Mouse (Mus musculus) heart, adult 11 months (tissue): ENCODE results near the gene Asic2.

Source experiments
- DNase-seq: peaks from one replicate; pipeline ENCODE4 v3.0.0; 2022

Asic2 gene

DNA sequence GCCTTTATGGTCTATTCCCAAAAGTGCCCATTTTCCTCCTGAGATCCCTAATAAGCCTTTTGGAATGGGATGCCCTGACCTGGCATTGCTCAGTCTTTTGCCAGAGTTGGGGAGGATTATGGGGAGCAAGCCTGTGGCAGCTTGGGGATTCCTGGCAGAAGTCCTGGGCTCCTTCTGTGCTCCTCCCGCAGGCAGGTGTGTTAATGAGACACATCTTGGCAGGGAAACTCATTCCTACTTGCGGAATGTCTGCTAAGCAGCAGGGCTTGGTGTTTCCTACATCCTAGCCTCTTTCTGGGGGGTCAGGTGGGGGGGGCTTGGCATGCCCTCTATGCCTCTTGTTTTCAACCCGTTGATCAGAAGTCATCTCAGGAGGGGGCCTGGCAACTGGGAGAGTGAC, 1081.2 kb downstream of the Asic2 start:
- DNase-seq, result no peak

DNA sequence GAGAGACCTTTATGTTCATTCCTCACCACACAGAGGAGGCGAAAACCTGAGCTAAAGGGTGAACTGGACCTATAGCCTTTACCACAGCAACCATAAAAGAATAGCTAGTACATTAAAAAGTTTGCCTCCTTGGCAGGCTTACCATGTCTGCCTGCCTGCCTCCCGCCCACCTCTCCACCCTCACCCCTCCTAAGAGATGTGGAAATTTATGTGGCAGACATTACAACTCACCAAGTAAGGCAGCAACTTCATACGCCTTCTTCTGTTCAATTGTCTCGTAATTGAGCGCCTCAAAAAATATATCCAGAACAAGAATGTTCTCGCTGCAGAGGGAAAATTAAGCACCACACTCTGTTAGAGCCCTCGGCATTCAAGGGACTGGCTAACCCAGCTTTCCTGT, 1081.9 kb downstream of the Asic2 start:
- no peak for DNase-seq

DNA sequence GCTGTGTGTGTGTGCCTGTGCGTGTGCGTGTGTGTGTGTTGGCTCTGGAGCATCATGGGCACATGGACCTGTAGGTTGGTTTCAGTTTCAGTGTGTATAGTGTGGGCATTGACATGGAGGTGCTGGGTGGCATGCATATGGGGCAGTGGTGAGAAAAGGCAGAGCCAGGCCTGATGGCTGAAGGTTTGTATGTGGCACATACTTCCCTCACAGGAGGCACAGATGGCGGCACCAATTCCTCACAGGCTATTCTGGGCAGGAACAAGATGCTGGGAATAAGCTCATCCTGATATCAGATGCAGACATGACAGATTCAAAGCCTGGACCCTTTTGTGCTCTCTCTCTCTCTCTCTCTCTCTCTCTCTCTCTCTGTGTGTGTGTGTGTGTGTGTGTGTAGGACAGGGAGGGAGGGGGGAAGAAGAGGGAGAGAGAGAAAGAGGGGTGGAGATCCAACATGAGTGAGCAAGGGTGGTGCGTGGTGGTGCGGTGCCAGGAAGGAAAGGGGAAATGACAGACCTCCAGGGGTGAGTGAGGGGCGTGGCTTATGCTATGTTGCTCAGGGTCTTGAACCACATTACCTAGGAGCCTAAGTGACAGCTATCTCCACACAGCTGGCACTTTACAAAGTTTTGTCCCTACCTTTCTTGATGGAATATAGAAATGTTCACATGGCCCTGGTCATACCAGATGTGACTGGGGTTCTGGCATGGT, 1083.6 kb downstream of the Asic2 start:
- DNase-seq, result no peak

DNA sequence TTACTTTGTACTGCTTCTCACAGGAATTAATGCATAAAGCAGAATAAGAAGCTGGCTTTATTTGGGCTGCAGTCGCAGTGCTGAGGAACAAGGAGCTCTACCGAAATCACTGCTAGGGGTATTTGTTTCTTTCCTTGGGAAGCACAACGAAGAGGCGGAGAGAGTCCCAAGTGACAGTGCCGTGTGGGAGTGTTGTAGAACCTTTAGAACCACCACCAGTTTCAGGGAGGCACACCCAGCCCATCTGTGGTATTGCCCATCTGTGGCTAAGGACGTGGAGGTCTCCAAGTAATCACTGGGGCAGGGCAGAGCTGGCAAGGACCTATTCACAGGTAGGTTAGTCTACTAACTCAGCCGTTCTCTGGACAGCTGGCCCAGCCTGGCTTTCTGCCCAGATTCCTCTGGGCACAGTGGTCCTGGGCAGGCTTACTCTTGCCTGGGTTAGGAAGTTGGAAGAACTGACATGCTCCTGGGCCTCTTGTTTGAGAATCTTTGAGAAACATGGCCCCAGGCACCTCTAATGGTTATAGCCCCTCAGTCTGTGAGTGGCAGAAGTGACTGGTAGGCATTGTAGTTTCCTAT, 1085.9 kb downstream of the Asic2 start:
- no peak for DNase-seq

DNA sequence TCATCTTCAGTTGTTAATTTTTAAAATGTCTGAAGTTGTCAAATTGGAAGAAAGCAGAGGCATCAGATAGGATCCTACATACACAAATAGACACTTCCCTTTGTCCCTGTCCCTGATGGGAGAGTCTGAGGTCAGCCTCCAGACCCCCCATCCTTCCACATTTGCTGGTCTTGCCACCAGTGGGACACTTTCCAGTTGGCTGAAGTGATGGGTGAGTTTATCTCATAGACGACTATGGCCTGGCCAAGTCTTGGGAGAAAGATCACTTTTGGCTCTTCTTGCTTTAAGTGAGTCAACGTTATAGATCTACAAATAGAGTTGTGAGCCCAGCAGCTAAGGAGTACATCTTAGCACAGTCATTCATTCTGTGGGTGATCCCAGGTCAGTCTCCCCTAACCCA, 1090.2 kb downstream of the Asic2 start:
- DNase-seq, result peak; percentile 91

DNA sequence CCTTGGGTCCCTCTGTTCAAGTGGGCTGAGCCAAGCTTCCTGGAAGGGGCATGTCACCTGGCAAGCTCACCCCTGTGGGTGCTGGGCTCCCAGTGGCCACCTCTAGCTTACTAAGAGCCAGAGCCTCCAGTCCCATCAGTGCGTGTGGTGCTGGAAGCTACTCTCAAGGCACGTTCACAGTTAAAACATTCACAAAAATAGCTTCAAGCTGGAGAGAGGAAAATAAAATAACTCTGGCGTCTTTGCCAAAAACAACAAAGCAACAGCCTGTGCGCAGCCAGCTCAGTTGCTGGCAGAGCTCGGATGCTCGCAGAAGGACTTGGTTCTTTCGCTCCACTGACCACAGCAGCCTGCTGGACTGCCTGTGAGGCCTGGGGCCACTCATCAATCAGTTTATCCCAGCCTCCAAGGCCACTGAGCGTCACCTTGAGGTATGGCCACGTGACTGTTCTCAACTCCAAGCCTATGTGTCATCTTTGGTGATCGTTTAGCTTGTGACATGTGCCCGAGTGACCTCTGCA, 1091.1 kb downstream of the Asic2 start:
- peak; percentile 98 for DNase-seq

DNA sequence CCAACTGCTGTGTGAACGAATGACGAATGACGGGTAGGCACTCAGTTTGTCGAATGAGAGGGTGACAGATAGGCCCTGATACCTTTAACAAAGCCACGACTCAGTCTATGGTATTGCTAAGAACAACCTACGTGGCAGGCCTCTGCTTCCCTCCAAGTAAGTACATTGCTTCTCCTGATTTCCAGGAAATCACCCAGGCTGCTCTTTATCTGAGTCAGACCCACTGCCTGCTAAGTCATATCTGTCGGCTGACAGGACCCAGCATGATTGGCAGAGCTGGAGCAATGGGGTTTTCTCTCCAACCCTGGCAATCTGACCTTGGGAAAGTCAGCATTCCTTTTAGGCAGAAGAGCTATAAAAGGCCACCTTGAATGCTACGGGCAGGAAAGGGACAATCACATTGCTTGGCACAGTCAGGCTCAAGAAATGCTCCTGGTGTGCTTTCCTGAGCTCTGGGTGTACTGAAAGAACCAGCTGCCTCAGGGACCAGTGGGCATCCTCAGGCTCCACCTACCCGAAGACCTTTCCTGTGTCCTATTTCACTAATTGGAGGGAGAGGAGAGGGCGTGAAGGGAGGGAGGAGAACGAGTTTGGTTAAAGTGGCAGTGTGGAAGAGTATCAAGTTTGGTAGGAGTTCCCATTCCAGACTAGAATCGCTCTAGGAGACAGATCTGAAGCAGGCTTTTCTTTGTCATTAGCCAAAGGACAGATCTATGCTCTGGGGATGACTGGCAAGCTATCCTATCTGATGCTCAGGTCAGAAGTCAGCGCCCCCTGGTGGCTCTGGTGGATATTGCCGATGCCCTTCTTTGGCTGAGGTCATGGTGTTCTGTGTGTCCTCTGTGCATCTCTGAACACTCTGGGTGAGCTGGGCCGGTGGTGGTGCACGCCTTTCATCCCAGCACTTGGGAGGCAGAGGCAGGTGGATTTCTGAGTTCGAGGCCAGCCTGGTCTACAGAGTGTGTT, 1095.5 kb downstream of the Asic2 start:
- peak; percentile 92 for DNase-seq

DNA sequence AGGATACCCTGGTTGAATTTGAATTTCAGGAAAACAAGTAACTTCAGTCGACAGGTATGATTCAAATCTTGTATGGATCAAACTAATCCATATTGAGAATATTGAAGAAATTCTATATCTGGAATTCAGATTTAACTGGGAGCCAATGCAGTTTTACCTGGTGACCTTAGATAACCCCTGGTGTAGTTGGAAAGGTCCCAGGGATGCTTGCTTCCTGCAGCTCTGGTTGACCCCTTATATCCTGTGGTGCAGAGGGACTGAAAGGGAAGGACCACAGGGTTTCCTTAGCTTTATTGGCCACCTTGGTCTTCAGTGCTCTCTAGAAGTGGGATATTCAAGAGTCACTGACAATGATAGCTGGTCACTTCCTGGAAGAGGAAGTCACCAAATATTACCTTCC, 1100.2 kb downstream of the Asic2 start:
- no peak for DNase-seq

DNA sequence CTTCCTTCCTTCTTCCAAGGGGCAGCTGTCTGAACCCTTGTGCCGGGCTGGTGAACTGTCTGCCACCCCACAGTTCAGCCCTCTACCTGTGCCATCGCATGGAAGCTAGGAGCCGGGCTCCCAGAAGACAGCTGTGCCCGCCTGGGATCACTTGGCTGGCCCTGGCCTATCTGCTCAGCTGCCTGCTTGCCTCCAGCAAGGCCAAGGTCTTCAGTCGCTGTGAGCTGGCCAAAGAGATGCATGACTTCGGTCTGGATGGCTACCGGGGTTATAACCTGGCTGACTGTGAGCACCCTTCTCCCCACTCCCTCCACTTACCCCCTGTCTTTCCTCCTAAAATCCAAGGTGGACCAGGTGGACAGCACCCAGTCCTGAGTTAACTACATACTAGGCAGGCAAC, 1105.3 kb downstream of the Asic2 start:
- DNase-seq, result no peak

DNA sequence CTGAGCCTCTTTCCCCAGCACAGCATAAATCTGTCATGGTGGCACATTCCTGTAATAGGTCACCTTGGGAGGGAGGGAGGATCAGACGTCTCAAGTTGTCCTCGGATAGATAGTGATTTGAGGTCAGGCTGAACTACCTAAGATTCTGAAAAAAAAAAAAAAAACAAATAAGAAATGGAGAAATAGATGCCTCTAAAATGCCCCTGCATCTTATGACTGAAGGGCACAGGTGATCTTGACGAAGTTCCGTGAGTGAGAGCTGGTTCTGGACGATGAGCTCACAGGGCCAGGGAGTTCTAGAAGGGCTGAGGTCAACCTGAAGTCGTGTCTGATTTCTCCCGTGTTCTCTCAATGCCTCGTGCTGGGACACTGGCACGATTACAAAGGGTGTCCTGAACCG, 1110.2 kb downstream of the Asic2 start, which contains the start of gene Spaca3:
TSS of gene Spaca3 (plus strand) at position 301 of the 400 bp plus-strand sequence.
- no peak for DNase-seq

DNA sequence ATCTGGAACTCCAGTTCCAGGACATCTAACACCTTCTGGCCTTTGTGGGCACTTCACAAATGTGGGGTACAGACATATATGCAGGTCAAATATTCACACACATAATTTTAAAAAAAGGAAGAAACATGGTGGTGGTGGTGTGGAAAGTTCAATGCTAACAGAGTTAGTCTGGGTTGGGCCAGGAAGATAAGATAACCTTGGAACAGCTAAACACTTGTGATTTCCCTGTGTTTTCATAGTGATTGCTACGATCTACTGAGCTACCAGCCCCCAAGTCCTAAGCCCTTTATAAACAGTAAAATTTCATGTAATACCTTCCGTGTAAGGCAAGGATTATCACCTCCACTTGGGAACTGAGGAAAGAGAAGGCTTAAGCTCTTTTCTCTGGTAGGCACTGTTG, 1111.4 kb downstream of the Asic2 start:
- DNase-seq, result no peak

DNA sequence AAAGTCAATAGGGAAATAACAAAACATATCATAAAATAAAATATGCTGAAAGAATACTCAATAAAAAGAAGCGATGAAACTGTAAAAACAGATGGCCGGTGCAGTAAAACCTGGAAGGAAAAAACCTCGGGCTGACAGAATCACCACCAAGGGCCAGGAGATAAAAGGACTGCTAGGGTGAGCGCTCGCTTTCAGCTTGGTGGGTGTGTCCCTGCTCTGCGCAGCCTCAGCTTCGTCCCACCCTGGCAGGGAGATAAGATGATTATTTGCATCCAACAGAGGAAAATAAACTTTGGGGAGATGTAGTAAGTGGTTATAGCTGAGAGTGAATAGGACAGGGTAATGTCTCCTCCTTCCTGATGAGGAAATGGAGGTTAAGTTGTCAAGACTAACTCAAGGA, 1113.3 kb downstream of the Asic2 start:
- DNase-seq, result no peak

DNA sequence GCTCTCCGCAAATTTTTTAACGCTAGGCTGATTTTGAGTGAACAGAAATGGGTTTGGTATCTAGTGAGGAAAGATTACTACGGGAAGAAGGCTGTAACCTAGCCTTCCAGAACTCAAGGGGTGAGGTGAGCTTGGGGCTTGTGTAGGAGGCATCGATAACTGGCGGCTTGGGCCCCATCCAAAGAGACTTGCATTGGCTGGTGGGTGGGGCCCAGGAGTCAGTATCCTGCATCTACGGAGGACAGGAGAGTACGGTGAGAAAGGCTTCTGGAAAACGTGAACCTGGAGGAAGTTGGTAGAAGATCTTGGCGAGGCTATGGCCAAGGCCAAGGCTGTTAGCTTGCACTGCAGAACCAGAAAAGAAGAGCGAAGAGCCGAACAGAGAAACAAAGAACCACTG, 1113.8 kb downstream of the Asic2 start:
- no peak for DNase-seq

DNA sequence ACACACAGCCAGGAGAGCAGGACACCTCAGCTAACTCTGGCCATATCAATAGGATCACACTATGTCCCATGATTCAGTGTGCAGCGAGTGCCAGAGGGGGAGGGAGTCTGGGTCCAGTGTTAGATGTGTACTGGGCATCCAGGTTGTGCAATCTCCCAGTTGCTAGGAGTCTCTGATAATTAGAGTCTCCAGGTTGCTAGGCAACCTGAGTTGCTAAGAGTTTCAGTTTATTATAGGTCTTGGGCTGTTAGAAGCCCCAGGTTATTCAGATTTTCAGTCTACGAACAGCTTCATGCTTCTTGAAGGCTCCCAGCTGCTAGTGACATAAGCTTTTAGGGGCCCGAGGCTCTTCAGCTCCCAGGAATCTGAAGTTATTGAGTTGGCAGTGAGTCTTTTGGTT, 1115.2 kb downstream of the Asic2 start:
- no peak for DNase-seq

DNA sequence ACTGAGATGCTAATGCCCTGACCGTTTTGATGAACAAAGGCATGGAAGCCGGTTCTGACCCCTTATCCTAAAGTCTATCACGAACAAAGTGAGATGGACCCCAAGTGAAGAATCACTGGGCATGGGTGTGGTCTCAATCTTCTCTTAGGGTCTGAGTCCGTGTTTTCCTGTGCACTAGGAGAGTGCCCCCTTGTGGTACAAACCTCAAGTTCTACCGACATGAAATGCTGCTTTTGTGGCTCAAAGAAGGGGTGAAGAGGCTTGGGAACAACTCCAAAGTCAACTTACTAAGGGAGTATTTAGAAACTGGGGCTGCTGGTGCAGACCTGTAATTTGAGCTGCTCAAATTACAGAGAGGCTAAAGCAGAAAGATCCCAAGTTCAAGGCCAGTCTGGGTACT, 1116.4 kb downstream of the Asic2 start:
- no peak for DNase-seq

DNA sequence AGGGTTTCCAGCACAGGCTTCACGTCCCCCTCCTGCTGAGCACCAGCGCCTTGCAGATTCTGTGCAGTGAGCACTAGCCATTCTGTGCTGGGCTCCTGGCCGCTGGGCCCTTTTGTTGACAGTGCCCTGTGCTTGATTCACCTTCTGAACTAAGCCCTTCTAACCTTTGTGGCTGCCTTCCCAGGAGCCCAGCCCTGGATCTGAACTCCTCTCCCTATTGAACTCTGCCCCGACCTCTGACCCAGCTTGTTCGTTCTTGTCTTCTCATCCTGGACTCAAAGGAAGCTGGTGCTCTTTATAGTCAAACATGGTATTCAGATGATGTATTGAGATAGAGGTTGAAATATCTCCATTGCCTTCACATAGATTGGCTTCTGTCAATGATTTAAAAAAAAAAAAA, 1120.1 kb downstream of the Asic2 start:
- DNase-seq, result no peak

DNA sequence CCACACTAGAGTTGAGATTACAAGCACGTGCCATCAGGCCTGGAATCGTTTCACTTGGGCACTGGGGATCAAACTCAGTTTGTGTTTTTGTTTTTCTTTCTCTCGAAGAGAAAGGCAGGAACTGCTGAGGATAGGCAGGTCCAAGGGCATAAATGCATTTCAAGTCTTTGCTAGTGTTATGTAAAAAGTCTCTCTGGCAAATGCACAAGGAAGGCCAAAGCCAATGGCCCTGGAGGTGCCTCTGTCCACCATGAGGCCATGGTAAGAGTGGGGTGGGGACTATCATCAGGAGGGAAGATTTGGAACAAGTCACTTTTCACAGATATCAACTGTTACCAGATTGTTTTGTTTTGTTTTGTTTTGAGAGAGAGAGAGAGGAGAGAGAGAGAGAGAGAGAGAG, 1122.1 kb downstream of the Asic2 start:
- no peak for DNase-seq

DNA sequence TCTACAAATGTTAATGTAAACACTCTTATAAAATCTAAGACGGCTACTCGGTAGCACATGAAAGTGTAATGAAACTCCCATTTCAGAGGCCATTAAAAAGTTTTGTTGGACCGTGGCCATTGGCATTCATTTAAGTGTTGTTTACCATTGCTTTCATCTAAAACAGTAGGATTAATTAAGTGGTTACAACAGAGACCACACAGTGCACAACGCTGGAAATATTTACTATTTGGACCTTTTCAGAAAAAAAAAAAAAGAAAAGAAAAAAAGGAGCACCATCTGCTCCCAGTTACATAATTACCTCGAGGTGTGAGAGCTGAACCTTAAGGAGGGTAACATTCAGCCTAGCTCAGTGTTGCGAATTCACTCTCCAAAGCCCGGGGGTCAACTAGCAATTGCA, 1122.8 kb downstream of the Asic2 start:
- DNase-seq, result no peak

DNA sequence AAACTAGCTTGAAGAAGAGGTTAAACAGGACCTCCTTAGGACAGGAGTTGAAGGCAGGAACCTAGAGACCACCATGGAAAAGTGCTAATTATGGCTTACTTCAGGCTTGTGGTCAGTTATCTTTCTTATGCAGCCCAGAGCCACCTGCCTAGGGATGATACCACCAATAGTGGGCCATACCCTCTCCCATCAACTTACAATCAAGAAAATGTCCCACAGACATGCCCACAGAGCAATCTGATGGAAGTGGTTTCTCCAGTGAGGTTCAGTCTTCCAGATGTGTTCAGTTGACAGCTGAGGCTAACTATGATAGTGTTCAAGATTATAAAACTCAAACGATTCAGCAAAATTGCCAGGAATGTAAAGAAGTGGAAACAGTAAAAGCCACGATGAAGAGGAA, 1124.8 kb downstream of the Asic2 start:
- DNase-seq, result no peak

DNA sequence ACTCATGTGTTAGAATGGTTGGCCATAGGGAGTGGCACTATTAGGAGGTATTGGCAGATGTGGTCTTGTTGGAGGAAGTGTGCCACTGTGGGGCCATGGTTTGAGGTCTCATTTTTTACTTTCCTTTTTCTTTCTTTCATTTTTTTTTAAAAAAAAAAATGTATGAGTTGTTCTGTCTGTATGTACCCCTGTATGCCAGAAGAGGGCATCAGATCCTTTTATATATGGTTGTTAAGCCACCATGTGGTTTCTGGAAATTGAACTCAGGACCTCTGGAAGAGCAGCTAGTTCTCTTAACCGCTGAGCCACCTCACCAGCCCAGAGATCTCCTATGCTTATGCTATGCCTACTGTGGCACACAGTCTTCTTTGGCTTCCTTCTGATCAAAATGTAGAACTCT, 1129.5 kb downstream of the Asic2 start:
- DNase-seq, result no peak

DNA sequence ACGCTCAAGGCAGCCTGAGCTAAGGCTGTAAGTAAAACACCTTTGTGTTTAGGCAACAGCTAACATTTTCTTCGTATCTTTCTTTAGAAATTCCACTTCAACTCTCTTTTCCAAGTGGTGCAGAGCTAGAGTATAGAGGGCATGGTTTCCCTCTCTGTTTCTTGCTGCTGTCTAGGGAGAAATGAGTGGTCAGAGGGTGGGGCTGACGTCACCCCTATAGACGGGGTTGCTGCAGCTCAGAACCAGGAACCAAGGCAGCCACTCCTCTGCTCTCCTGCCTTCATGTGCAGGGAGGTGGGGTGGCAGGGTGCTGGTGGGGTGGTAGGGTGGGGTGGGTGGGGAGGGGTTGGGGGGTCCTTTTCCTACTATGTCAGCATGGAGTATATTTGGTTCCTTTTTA, 1132.4 kb downstream of the Asic2 start:
- DNase-seq, result no peak

DNA sequence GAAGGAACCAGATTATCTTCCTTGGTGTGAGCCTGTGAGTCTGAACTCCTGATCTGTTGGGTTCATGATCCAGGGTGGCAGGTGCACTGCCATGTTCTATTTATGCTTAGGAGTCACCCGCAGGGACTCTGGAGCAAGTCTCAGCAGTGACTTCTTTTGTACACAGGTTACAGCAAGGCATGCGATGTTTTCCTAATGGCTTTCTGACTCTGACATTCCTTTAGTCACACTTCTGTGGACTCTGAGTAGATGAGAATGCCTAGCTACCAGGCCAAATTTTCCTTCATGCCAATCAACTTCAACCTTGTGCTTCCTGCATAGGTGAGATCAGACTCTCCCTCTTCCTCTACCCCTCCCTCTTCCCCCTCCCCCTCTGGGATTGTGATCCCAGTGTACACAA, 1132.9 kb downstream of the Asic2 start:
- DNase-seq, result no peak
